Mouse (Mus musculus): ENCODE measurements at regions not wholly inside any gene's neighbourhood (a gene's known extent, or its start where the extent isn't known, plus 50 kb on each side); places are given as distances from the start of the nearest gene placed in this dataset.

- TF ChIP-seq POLR2A (IDR thresholded peaks at IDR 0.05; ENCODE audit: insufficient read length, low read depth) (no peak), USF1 (IDR thresholded peaks at IDR 0.05; ENCODE audit: low read depth) (no peak), REST (IDR thresholded peaks at IDR 0.05; ENCODE audit: insufficient read depth, insufficient read length) (no peak), MYOD1 (IDR thresholded peaks at IDR 0.05; ENCODE audit: control insufficient read depth in 1 of 3, insufficient read length in 2 of 3, low read depth in 2 of 3) (no peak), TCF3 (IDR thresholded peaks at IDR 0.05; ENCODE audit: insufficient read length, low read depth) (no peak), MAX (IDR thresholded peaks at IDR 0.05; ENCODE audit: low read depth) (no peak), E2F4 (IDR thresholded peaks at IDR 0.05; ENCODE audit: insufficient read depth) (no peak)
Observed at GRCm38 (mm10) chr2:172728240-172728821, 178.9 kb downstream of the Tfap2c start.
